8 mouse cellular contexts compared by ENCODE assay signal in genomic region chr9:108262494-108263049, GRCm38 (mm10). TPM values are rescaled to one million over a fixed set of nuclear protein-coding genes. Genes with fewer than 3 reads are reported as not detected.
DNase-seq lines count a peak whose midpoint lies in the region; ATAC-seq and TF ChIP-seq lines count a peak whose summit lies in the region.

No protein-coding gene starts in this region.

- no peak for TF ChIP-seq CTCF in brain, embryonic 14.5 days (IDR thresholded peaks at IDR 0.05; ENCODE audit: borderline replicate concordance, extremely low read depth, insufficient read depth, insufficient read length)
- TF ChIP-seq CTCF in heart, postnatal 0 days (IDR thresholded peaks at IDR 0.05; ENCODE audit: low read depth): no peak
- no peak for TF ChIP-seq CTCF in lung, embryonic 14.5 days (IDR thresholded peaks at IDR 0.05; ENCODE audit: low read depth)

- peak overlapping the region; percentile 92 for H3K4me2 ChIP-seq in heart, postnatal 0 days (ENCODE audit: low read depth, low read length)
- H3K4me2 ChIP-seq in lung, embryonic 14.5 days: peak overlapping the region; percentile 77

- H3K27ac ChIP-seq in heart, postnatal 0 days (ENCODE audit: low read depth): peak overlapping the region; percentile 100
- H3K27ac ChIP-seq in lung, embryonic 14.5 days (ENCODE audit: low read depth): peak overlapping the region; percentile 95; the same call in 1 of the 2 replicates

- TF ChIP-seq POLR2A in brain, embryonic 14.5 days (IDR thresholded peaks at IDR 0.05; ENCODE audit: borderline replicate concordance, extremely low read depth, insufficient read depth, insufficient read length, poor library complexity, severe bottlenecking): no peak

- peak overlapping the region; percentile 93 for H3K9ac ChIP-seq in heart, postnatal 0 days (replicated peaks; ENCODE audit: low read depth, low read length)
- peak overlapping the region; percentile 88 for H3K9ac ChIP-seq in lung, embryonic 14.5 days

- ATAC-seq in heart, postnatal 0 days (ENCODE audit: insufficient read depth, low read depth): no peak
- no peak for ATAC-seq in lung, embryonic 14.5 days (ENCODE audit: insufficient read depth)

- H3K4me3 ChIP-seq in heart, postnatal 0 days (ENCODE audit: low read depth, low read length): peak overlapping the region; percentile 87
- peak overlapping the region; percentile 95 for H3K4me3 ChIP-seq in lung, embryonic 14.5 days (ENCODE audit: low read depth, low read length)

- H3K36me3 ChIP-seq in heart, postnatal 0 days (replicated peaks; ENCODE audit: control insufficient read depth, insufficient read depth, low read length): no peaks in the 10 kb centered on the region; the same call in 1 of the 2 replicates
- H3K36me3 ChIP-seq in lung, embryonic 14.5 days (ENCODE audit: insufficient read depth): no peaks in the 10 kb centered on the region

- H3K4me1 ChIP-seq in heart, postnatal 0 days (ENCODE audit: control insufficient read depth, insufficient read depth): peaks cover 29% of the 10 kb centered on the region
- peaks cover 19% of the 10 kb centered on the region for H3K4me1 ChIP-seq in lung, embryonic 14.5 days (ENCODE audit: insufficient read depth)

- DNase-seq in cerebellum, adult 9-10 months: peak; percentile 40
- DNase-seq in cerebellum, postnatal 4 days (ENCODE audit: low spot score in 2 of 2): no peak
- DNase-seq in brain, embryonic 14.5 days (ENCODE audit: low read depth): peak; percentile 3
- DNase-seq in heart, postnatal 0 days (ENCODE audit: low spot score): peak; percentile 52
- no peak for DNase-seq in lung, embryonic 14.5 days
- no peak for DNase-seq in adrenal gland, adult 18-20 months (ENCODE audit: low spot score in 2 of 2)
- no peak for DNase-seq in adrenal gland, postnatal 10 days
- no peak for DNase-seq in cerebellum, postnatal 36 days

- H3K9me3 ChIP-seq in heart, postnatal 0 days (replicated peaks; ENCODE audit: control insufficient read depth, low read length): no peaks in the 10 kb centered on the region
- H3K9me3 ChIP-seq in lung, embryonic 14.5 days (ENCODE audit: low read depth, low read length): no peaks in the 10 kb centered on the region

- no peaks in the 10 kb centered on the region for H3K27me3 ChIP-seq in heart, postnatal 0 days (ENCODE audit: control insufficient read depth, insufficient read depth, low read length)
- no peaks in the 10 kb centered on the region for H3K27me3 ChIP-seq in lung, embryonic 14.5 days (ENCODE audit: insufficient read depth, low read length)

- WGBS in heart, postnatal 0 days: 18% methylated on average over 11 of the region's 11 CpGs
- WGBS in lung, embryonic 14.5 days: 34% methylated on average over 11 of the region's 11 CpGs

- no peak for TF ChIP-seq EP300 in heart, postnatal 0 days (IDR thresholded peaks at IDR 0.05; ENCODE audit: low read depth)

RNA-seq across cellular contexts. Expression of gene Dag1, which starts 1.2 kb away (rescaled TPM):
- polyA plus RNA-seq in brain, embryonic 14.5 days (2012; rRNA removed): 25.9 and 58.1 TPM in 2 replicates
- 209 and 229 TPM in 2 replicates for total RNA-seq in heart, postnatal 0 days (2014; rRNA removed; ENCODE audit: low replicate concordance)
- 99.2 and 106 TPM in 2 replicates for polyA plus RNA-seq in heart, postnatal 0 days (2015; fragmentation: Nextera tagmentation; extraction: Ambion mirVana)
- 102 and 106 TPM in 2 replicates for polyA plus RNA-seq in lung, embryonic 14.5 days (2014; fragmentation: Nextera tagmentation; extraction: Ambion mirVana)
- 100 to 1,000 TPM; 136 to 137 TPM for total RNA-seq in adrenal gland, adult 18-20 months (2021)
- total RNA-seq in adrenal gland, postnatal 10 days (2021): 100 to 1,000 TPM; 168 to 192 TPM

RNA-seq across cellular contexts. Expression of gene Nicn1, which starts 27.7 kb away (rescaled TPM):
- polyA plus RNA-seq in brain, embryonic 14.5 days (2012; rRNA removed): 113 and 115 TPM in 2 replicates
- 12.9 and 22.4 TPM in 2 replicates for total RNA-seq in heart, postnatal 0 days (2014; rRNA removed; ENCODE audit: low replicate concordance)
- 20.5 and 20.9 TPM in 2 replicates for polyA plus RNA-seq in heart, postnatal 0 days (2015; fragmentation: Nextera tagmentation; extraction: Ambion mirVana)
- 33.1 and 34.3 TPM in 2 replicates for polyA plus RNA-seq in lung, embryonic 14.5 days (2014; fragmentation: Nextera tagmentation; extraction: Ambion mirVana)
- 10 to 100 TPM; 19.0 to 29.2 TPM for total RNA-seq in adrenal gland, adult 18-20 months (2021)
- 10 to 100 TPM; 20.2 to 28.6 TPM for total RNA-seq in adrenal gland, postnatal 10 days (2021)

RNA-seq across cellular contexts. Expression of gene Amt, which starts 34.1 kb away (rescaled TPM):
- polyA plus RNA-seq in brain, embryonic 14.5 days (2012; rRNA removed): 58.0 and 67.8 TPM in 2 replicates
- 3.7 and 14.5 TPM in 2 replicates for total RNA-seq in heart, postnatal 0 days (2014; rRNA removed; ENCODE audit: low replicate concordance)
- polyA plus RNA-seq in heart, postnatal 0 days (2015; fragmentation: Nextera tagmentation; extraction: Ambion mirVana): 5.4 and 6.4 TPM in 2 replicates
- polyA plus RNA-seq in lung, embryonic 14.5 days (2014; fragmentation: Nextera tagmentation; extraction: Ambion mirVana): 20.9 and 21.3 TPM in 2 replicates
- total RNA-seq in adrenal gland, adult 18-20 months (2021): 1 to 10 TPM; 4.2 to 5.8 TPM
- total RNA-seq in adrenal gland, postnatal 10 days (2021): 10 to 100 TPM in 1 of 2 experiments, 1 to 10 TPM in 1; 9.3 to 14.7 TPM

RNA-seq across cellular contexts. Expression of gene Rhoa, which starts 43.4 kb away (rescaled TPM):
- 124 and 160 TPM in 2 replicates for polyA plus RNA-seq in brain, embryonic 14.5 days (2012; rRNA removed)
- total RNA-seq in heart, postnatal 0 days (2014; rRNA removed; ENCODE audit: low replicate concordance): 167 and 207 TPM in 2 replicates
- polyA plus RNA-seq in heart, postnatal 0 days (2015; fragmentation: Nextera tagmentation; extraction: Ambion mirVana): 326 and 332 TPM in 2 replicates
- 321 and 332 TPM in 2 replicates for polyA plus RNA-seq in lung, embryonic 14.5 days (2014; fragmentation: Nextera tagmentation; extraction: Ambion mirVana)
- total RNA-seq in adrenal gland, adult 18-20 months (2021): 100 to 1,000 TPM; 356 to 357 TPM
- 100 to 1,000 TPM; 352 to 357 TPM for total RNA-seq in adrenal gland, postnatal 10 days (2021)

RNA-seq across cellular contexts. Expression of gene Tcta, which starts 43.4 kb away (rescaled TPM):
- polyA plus RNA-seq in brain, embryonic 14.5 days (2012; rRNA removed): 34.6 and 39.0 TPM in 2 replicates
- 46.1 and 46.9 TPM in 2 replicates for total RNA-seq in heart, postnatal 0 days (2014; rRNA removed; ENCODE audit: low replicate concordance)
- polyA plus RNA-seq in heart, postnatal 0 days (2015; fragmentation: Nextera tagmentation; extraction: Ambion mirVana): 42.1 and 49.9 TPM in 2 replicates
- 20.1 and 24.9 TPM in 2 replicates for polyA plus RNA-seq in lung, embryonic 14.5 days (2014; fragmentation: Nextera tagmentation; extraction: Ambion mirVana)
- total RNA-seq in adrenal gland, adult 18-20 months (2021): 10 to 100 TPM; 36.1 to 36.2 TPM
- total RNA-seq in adrenal gland, postnatal 10 days (2021): 10 to 100 TPM; 28.9 to 36.6 TPM

Comparison
In these comparisons a context has a peak if more than half of its experiments do, and no peak if none do; other contexts are left out.
1. DNase-seq: peak in cerebellum, adult 9-10 months (single experiment), brain, embryonic 14.5 days (single experiment) and heart, postnatal 0 days (single experiment); none in cerebellum, postnatal 4 days (0 of 2), lung, embryonic 14.5 days (single experiment), adrenal gland, adult 18-20 months (0 of 2), adrenal gland, postnatal 10 days (single experiment) and cerebellum, postnatal 36 days (0 of 2).